8 mouse cellular contexts compared by ENCODE assay signal in genomic region chr11:88113543-88114271, GRCm38 (mm10). TPM values are rescaled to one million over a fixed set of nuclear protein-coding genes. Genes with fewer than 3 reads are reported as not detected.
DNase-seq lines count a peak whose midpoint lies in the region; ATAC-seq and TF ChIP-seq lines count a peak whose summit lies in the region.

No protein-coding gene starts in this region.

- no peaks in the 10 kb centered on the region for H3K27me3 ChIP-seq in midbrain, embryonic 11.5 days (ENCODE audit: control insufficient read depth, insufficient read depth, low read length)
- H3K27me3 ChIP-seq in midbrain, postnatal 0 days (ENCODE audit: insufficient read depth, low read length): no peaks in the 10 kb centered on the region
- H3K27me3 ChIP-seq in hindbrain, postnatal 0 days (ENCODE audit: insufficient read depth, low read length): no peaks in the 10 kb centered on the region
- no peaks in the 10 kb centered on the region for H3K27me3 ChIP-seq in thymus, adult 2 months (ENCODE audit: control insufficient read depth, insufficient read depth, low read length)

- WGBS in midbrain, embryonic 11.5 days: 56% methylated on average over 6 of the region's 6 CpGs
- 52% methylated on average over 6 of the region's 6 CpGs for WGBS in midbrain, postnatal 0 days
- 43% methylated on average over 6 of the region's 6 CpGs for WGBS in hindbrain, postnatal 0 days
- 83% methylated on average over 6 of the region's 6 CpGs for WGBS in thymus, adult 2 months

- ATAC-seq in midbrain, embryonic 11.5 days (ENCODE audit: low FRiP score): no peak
- ATAC-seq in midbrain, postnatal 0 days (ENCODE audit: low FRiP score): no peak
- peak; percentile 48; the same call in 1 of the 2 replicates for ATAC-seq in hindbrain, postnatal 0 days
- no peak for ATAC-seq in erythroid progenitor cell, adult 5-6 weeks (replicated peaks; ENCODE audit: low FRiP score, poor library complexity, severe bottlenecking)

- H3K36me3 ChIP-seq in midbrain, embryonic 11.5 days (ENCODE audit: control insufficient read depth, insufficient read depth, low read length): no peaks in the 10 kb centered on the region
- no peaks in the 10 kb centered on the region for H3K36me3 ChIP-seq in midbrain, postnatal 0 days (ENCODE audit: insufficient read depth, low read length)
- H3K36me3 ChIP-seq in hindbrain, postnatal 0 days (ENCODE audit: insufficient read depth, low read length): no peaks in the 10 kb centered on the region
- no peaks in the 10 kb centered on the region for H3K36me3 ChIP-seq in thymus, adult 2 months (ENCODE audit: control insufficient read depth, insufficient read depth, low read length)

- TF ChIP-seq CTCF in midbrain, postnatal 0 days (IDR thresholded peaks at IDR 0.05): no peak
- TF ChIP-seq CTCF in hindbrain, postnatal 0 days (IDR thresholded peaks at IDR 0.05; ENCODE audit: low read depth): no peak
- no peak for TF ChIP-seq CTCF in thymus, adult 2 months (IDR thresholded peaks at IDR 0.05; ENCODE audit: borderline replicate concordance, control insufficient read depth, extremely low read depth, insufficient read depth, low read length, poor library complexity)

- H3K4me2 ChIP-seq in midbrain, embryonic 11.5 days: no peak overlapping the region
- no peak overlapping the region for H3K4me2 ChIP-seq in midbrain, postnatal 0 days (ENCODE audit: low read depth, low read length, poor library complexity, severe bottlenecking)
- H3K4me2 ChIP-seq in hindbrain, postnatal 0 days (ENCODE audit: low read depth, low read length): no peak overlapping the region

- no peaks in the 10 kb centered on the region for H3K9me3 ChIP-seq in midbrain, embryonic 11.5 days (ENCODE audit: control insufficient read depth, low read length)
- H3K9me3 ChIP-seq in midbrain, postnatal 0 days (ENCODE audit: low read length): no peaks in the 10 kb centered on the region
- no peaks in the 10 kb centered on the region for H3K9me3 ChIP-seq in hindbrain, postnatal 0 days (ENCODE audit: low read length)

- DNase-seq in midbrain, embryonic 11.5 days (ENCODE audit: low spot score, missing footprints): peak; percentile 86
- no peak for DNase-seq in midbrain, postnatal 0 days (ENCODE audit: low spot score)
- DNase-seq in gastrocnemius, postnatal 25 days: peak; percentile 88
- peak; percentile 33 for DNase-seq in hindbrain, postnatal 0 days (ENCODE audit: low spot score)
- DNase-seq in lung, postnatal 10 days: peak; percentile 75
- DNase-seq in thymus, adult 2 months: no peak
- DNase-seq in right cerebral cortex, postnatal 4 days: no peak

- H3K4me3 ChIP-seq in midbrain, embryonic 11.5 days (ENCODE audit: low read depth, low read length): no peak overlapping the region
- no peak overlapping the region for H3K4me3 ChIP-seq in midbrain, postnatal 0 days (ENCODE audit: low read depth, low read length)
- H3K4me3 ChIP-seq in hindbrain, postnatal 0 days (ENCODE audit: low read length): no peak overlapping the region
- no peak overlapping the region for H3K4me3 ChIP-seq in thymus, adult 2 months (ENCODE audit: control insufficient read depth, insufficient read depth, low read length)

- peaks cover 35% of the 10 kb centered on the region for H3K4me1 ChIP-seq in midbrain, embryonic 11.5 days (ENCODE audit: control insufficient read depth, insufficient read depth, low read length)
- peaks cover 10% of the 10 kb centered on the region for H3K4me1 ChIP-seq in midbrain, postnatal 0 days (ENCODE audit: insufficient read depth, low read length)
- peaks cover 23% of the 10 kb centered on the region for H3K4me1 ChIP-seq in hindbrain, postnatal 0 days (ENCODE audit: insufficient read depth, low read length)
- peaks cover 13% of the 10 kb centered on the region for H3K4me1 ChIP-seq in thymus, adult 2 months (replicated peaks; ENCODE audit: control insufficient read depth, insufficient read depth, low read length)

- no peak overlapping the region for H3K27ac ChIP-seq in midbrain, embryonic 11.5 days (ENCODE audit: low read depth, low read length)
- H3K27ac ChIP-seq in midbrain, postnatal 0 days (ENCODE audit: low read depth, low read length): no peak overlapping the region
- H3K27ac ChIP-seq in hindbrain, postnatal 0 days: peak overlapping the region; percentile 68; the same call in 1 of the 2 replicates
- H3K27ac ChIP-seq in thymus, adult 2 months (ENCODE audit: control insufficient read depth, insufficient read depth, low read length): no peak overlapping the region

- no peak overlapping the region for H3K9ac ChIP-seq in midbrain, embryonic 11.5 days (ENCODE audit: low read length)
- no peak overlapping the region for H3K9ac ChIP-seq in midbrain, postnatal 0 days (replicated peaks; ENCODE audit: low read length, poor library complexity, severe bottlenecking)
- H3K9ac ChIP-seq in hindbrain, postnatal 0 days (replicated peaks; ENCODE audit: low read length): no peak overlapping the region

- no peak for TF ChIP-seq POLR2A in thymus, adult 2 months (IDR thresholded peaks at IDR 0.05; ENCODE audit: control insufficient read depth, extremely low read depth, insufficient read depth, low read length, poor library complexity)

RNA-seq across cellular contexts. Expression of gene Cuedc1, which starts 15.8 kb away (rescaled TPM):
- polyA plus RNA-seq in midbrain, embryonic 11.5 days (2014; fragmentation: Nextera tagmentation; extraction: Ambion mirVana): 16.5 and 17.0 TPM in 2 replicates
- total RNA-seq in midbrain, postnatal 0 days (2014; rRNA removed): 38.8 and 40.2 TPM in 2 replicates
- polyA plus RNA-seq in midbrain, postnatal 0 days (2015; fragmentation: Nextera tagmentation; extraction: Ambion mirVana): 32.7 and 37.5 TPM in 2 replicates
- total RNA-seq in gastrocnemius, postnatal 25 days (2021): 10 to 100 TPM; 76.3 to 78.6 TPM
- total RNA-seq in hindbrain, postnatal 0 days (2014; rRNA removed): 33.6 and 44.6 TPM in 2 replicates
- polyA plus RNA-seq in hindbrain, postnatal 0 days (2015; fragmentation: Nextera tagmentation; extraction: Ambion mirVana): 35.8 and 40.9 TPM in 2 replicates
- polyA plus RNA-seq in thymus, adult 2 months (2012; rRNA removed): 13.8 and 15.5 TPM in 2 replicates
- total RNA-seq in erythroid progenitor cell, adult 5-6 weeks (2015; ENCODE audit: low replicate concordance): 0.84 TPM in 1 of 2 replicates, not detected in the other
- 0.39 TPM in 1 of 2 replicates, not detected in the other for total RNA-seq in erythroid progenitor cell, adult 5-6 weeks (2017; ENCODE audit: low replicate concordance)

RNA-seq across cellular contexts. Expression of gene Vezf1, which starts 45.6 kb away (rescaled TPM):
- polyA plus RNA-seq in midbrain, embryonic 11.5 days (2014; fragmentation: Nextera tagmentation; extraction: Ambion mirVana): 82.5 and 83.6 TPM in 2 replicates
- 31.4 and 40.6 TPM in 2 replicates for total RNA-seq in midbrain, postnatal 0 days (2014; rRNA removed)
- 29.7 and 30.9 TPM in 2 replicates for polyA plus RNA-seq in midbrain, postnatal 0 days (2015; fragmentation: Nextera tagmentation; extraction: Ambion mirVana)
- 10 to 100 TPM; 47.1 to 47.6 TPM for total RNA-seq in gastrocnemius, postnatal 25 days (2021)
- 32.7 and 33.5 TPM in 2 replicates for total RNA-seq in hindbrain, postnatal 0 days (2014; rRNA removed)
- polyA plus RNA-seq in hindbrain, postnatal 0 days (2015; fragmentation: Nextera tagmentation; extraction: Ambion mirVana): 29.2 and 31.9 TPM in 2 replicates
- polyA plus RNA-seq in thymus, adult 2 months (2012; rRNA removed): 35.4 and 35.9 TPM in 2 replicates
- 29.6 and 37.3 TPM in 2 replicates for total RNA-seq in erythroid progenitor cell, adult 5-6 weeks (2015; ENCODE audit: low replicate concordance)
- total RNA-seq in erythroid progenitor cell, adult 5-6 weeks (2017; ENCODE audit: low replicate concordance): 16.3 and 17.8 TPM in 2 replicates

Comparison
In these comparisons a context has a peak if more than half of its experiments do, and no peak if none do; other contexts are left out.
1. DNase-seq: peak in midbrain, embryonic 11.5 days (single experiment), gastrocnemius, postnatal 25 days (single experiment), hindbrain, postnatal 0 days (single experiment) and lung, postnatal 10 days (single experiment); none in midbrain, postnatal 0 days (single experiment), thymus, adult 2 months (single experiment) and right cerebral cortex, postnatal 4 days (single experiment).
2. RNA of gene Cuedc1, which starts 15.8 kb away (total RNA-seq): 76.3 to 78.6 TPM in gastrocnemius, postnatal 25 days, 33.6 to 44.6 TPM in hindbrain, postnatal 0 days and 38.8 to 40.2 TPM in midbrain, postnatal 0 days; 0.39 to 0.84 TPM in erythroid progenitor cell, adult 5-6 weeks; every median in the first group is over 10 times any median in the second.